Mouse (Mus musculus) left cerebral cortex, adult 8-10 months (tissue): Measurements from ENCODE around the gene 9530077C05Rik. TPM values are rescaled to one million over a fixed set of nuclear protein-coding genes. Genes with fewer than 3 reads are reported as not detected.
"Not testable (repeated sequence)": the region's sequence is repeated elsewhere in the genome, so short reads cannot be mapped to it uniquely, and the experiment has no call there.

Source experiments
- DNase-seq, 2 experiments: peaks; one replicate each; pipeline ENCODE4 v3.0.0; 2022; ENCODE audit warnings: low spot score in 2 of 2
- total RNA-seq, 4 experiments: library from RNA; stranded (reverse); gene quantifications; 2 replicates each; pipeline ENCODE4 v1.2.4; 2022

9530077C05Rik gene
- total RNA-seq: 1 to 10 TPM; 5.5 to 7.3 (median 6.5) TPM

DNA sequence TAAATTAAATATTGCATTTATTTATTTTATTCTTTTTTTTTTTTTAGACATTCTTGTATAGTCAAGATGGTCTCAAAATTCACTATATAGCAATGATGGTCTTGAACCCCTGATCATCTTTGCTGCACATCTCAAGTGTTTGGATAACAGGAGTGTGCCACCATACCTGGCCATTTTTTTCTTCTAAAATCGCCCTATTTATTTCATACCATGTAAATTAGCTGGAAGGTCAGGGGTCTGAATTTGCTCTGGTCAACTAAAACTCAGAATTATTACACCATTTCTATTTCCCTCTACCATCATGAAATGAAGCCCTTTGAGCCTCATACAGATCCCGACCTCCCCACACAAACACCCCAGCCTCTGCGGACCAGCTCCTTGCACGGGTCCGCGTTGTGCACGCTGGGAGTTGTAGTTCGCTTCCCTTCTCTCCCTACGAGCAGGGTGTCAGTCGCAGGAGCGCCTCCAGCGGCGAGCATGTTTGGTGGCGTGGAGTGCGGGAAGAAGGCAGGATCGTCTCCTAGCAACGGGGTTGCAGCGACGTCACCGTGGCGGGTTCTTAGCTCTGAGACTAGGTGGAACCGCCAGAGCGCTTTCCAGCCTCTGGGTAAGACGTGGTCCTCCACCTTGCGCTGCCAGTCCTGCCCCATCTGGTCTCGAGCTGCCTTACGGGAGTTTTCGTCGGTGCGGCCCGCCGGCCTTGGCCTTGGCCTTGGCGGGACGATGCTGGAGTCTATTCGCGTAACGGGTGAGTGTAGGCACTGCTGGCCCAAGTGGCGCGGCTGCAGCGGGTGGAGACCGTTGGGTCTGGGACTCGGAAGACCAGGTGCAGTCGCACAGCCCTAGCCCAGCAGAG is at the start of gene 9530077C05Rik:
TSS of gene 9530077C05Rik (plus strand) at position 512 of the 856 bp plus-strand sequence.
- peak; percentile 97 for DNase-seq

GRCm38 (mm10) chr9:22366221-22366620 is 45.1 kb upstream of the 9530077C05Rik start:
- no peak for DNase-seq

DNA sequence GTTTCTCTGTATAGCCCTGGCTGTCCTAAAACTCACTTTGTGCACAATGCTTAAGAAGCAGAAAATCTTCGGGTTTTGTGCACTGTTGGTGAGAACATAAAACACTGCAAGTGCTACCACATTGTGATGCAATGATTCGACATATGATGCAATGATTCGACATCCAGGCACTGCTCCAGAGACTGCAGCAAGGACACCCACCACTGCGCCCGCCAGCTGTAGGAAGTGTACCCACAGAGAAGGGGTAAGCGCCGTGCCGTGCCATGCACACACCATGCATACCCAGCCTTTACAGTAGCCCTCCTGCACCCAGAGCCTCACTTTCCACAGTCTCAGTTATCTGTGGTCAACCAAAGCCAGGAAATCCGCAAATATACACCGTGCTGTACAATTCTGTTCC is 44.7 kb upstream of the 9530077C05Rik start:
- DNase-seq: no peak

DNA sequence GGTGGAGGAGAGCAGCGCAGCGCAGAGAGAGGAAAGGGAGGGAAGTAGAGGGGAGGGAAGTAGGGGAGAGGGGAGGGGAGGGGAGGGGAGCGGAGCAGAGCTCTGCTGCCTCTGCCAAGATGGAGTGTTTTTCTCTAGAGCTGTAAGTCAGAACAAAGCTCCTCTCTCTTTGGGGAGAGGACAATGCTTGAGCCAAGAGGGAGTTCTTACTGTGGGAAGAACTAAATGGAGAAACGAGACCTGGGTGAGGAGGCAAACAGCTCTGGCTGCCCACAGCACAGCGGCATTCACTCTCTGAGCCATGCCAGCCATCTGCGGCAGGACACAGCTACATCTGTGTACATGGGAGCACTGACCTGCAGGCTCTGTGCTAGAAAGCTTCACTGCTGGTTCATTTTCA is 43.3 kb upstream of the 9530077C05Rik start:
- no peak for DNase-seq

DNA sequence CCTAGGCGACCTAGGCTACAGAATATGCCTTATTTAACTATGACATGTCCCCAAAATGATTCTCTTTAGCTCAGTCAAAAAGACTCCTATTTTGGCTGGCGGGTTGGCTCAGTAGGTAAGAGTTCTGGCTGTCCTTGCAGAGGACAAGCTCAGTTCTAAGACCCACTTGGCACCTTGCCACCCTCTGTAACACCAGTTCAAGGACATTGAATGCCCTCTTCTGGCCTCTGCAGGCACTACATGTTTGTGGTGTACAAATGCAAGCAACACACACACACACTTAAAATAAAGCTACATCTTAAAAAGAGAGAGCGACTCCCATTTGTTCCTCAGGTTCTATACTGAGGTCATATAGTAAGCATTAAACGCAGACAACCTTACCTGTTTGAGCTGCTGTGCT is 38.6 kb upstream of the 9530077C05Rik start:
- DNase-seq: no peak

DNA sequence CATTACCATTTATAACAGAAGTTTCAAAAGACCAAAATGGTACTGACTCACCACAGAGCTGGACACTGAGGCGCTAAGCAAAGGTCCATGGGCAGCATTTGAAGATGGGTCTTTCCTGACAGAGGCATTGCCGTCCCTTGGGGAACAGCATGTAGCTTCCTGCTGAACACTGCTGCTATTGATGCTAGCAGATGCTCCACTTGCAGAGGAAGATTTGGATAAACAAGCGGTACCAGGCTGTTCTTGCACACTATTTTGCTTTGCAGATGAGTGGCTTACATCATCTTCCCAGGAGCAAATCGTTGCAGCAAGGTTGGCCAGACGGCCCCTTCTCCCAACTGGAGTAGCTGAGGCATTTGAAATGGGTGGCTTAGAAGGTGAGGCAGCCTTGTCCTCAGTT is 35.2 kb upstream of the 9530077C05Rik start:
- peak in 1 of 2 experiments; percentile 39 for DNase-seq

DNA sequence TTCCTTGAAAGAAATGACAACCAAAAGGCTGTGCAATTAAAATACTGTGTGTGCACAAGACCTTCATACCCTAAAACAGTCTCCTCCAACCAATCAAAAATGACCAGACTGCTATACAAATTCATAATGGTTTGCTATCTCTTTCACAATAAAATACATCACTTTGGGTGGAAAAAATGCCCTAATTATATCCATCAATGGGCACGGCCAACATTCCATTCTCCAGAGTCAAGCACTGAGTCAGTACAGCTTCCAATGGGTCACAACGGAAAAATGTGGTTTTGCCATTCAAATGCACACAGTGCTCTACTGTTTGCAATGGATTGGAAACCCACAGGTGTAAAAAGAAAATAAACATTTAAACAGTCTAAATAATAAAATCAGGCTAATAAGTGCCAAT is 25.4 kb upstream of the 9530077C05Rik start:
- no peak for DNase-seq

GRCm38 (mm10) chr9:22387901-22388300 is 23.4 kb upstream of the 9530077C05Rik start:
- DNase-seq: no peak

DNA sequence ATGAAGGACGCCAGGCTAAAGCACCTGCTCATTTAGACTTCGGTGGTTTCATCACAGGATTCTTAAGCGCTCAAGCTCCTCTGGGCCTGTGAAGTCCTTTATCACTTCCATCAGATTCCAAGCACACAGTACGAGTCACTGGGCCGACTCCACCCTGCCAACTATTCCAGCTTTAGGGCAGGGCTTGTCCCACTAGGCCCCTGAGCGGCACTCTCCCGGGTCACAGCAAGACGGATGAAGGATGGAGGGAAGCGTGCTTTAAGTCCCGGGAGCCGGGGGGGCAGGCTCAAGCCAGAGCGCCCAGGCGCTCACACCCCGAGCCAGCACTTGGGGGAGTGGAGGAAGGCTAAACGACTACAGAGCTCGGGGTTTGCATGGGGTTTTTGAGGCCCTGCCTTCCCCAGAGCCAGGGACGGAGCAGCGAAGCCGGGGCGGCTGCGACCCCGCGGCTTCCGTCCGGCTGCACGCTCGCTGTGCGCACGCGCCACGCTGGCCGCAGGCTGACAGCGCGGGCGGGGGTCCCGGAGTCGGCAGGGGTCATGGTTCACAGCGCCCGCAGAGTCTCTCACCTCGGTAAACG is 22.8 kb upstream of the 9530077C05Rik start:
- no peak for DNase-seq

GRCm38 (mm10) chr9:22389021-22389476 is 22.3 kb upstream of the 9530077C05Rik start, which contains the start of gene Anln:
TSS of gene Anln (minus strand) at chr9:22389188.
- peak; percentile 68 for DNase-seq

- DNase-seq: no peak
These were observed 21.5 kb upstream of the 9530077C05Rik start for GRCm38 (mm10) chr9:22389736-22390245.

DNA sequence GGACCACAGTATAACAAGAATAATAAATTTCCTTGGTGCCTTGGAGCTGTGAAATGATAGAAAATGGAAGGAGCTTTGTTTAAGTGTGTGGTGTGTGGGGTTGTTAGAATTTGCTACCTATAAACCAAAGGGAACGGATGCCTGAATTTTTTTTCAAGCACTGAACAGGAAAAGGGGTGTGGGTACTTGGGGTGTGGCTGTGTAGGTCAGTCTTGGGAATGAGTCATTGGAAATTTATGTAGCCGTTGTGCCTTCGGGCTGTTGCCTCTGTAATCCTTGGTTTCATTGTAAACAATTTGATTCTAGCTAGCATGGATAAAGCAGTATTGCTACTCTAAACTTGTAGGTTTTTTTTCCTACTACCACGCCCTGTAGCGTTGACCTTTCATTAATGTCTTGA is 20.9 kb upstream of the 9530077C05Rik start:
- no peak for DNase-seq

GRCm38 (mm10) chr9:22394725-22395124 is 16.6 kb upstream of the 9530077C05Rik start:
- DNase-seq: no peak

- no peak for DNase-seq
These were observed 12.3 kb upstream of the 9530077C05Rik start for GRCm38 (mm10) chr9:22399021-22399420.

- no peak for DNase-seq
These were observed 9.3 kb upstream of the 9530077C05Rik start for GRCm38 (mm10) chr9:22402001-22402400.

DNA sequence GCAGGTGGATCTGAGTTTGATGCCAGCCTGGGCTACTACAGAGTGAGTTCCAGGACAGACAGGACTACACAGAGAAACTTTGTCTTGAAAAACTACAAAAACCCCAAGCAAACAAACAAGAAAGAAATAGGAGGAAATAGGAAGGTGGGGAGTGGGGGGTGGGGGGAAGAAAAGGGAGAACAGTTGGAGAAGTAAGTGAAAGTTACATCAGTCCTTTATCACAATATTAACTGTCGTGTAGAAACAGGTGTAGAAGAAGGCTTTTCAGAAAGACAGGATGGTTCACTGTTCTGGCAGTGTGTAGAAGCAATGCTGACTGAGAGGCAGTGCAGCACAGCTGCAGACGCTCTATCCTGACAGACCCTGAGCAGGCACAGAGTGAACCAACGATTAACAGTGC is 8.3 kb upstream of the 9530077C05Rik start:
- DNase-seq: no peak

- not testable (repeated sequence) for DNase-seq
These were observed 7.8 kb upstream of the 9530077C05Rik start for GRCm38 (mm10) chr9:22403501-22403900.

DNA sequence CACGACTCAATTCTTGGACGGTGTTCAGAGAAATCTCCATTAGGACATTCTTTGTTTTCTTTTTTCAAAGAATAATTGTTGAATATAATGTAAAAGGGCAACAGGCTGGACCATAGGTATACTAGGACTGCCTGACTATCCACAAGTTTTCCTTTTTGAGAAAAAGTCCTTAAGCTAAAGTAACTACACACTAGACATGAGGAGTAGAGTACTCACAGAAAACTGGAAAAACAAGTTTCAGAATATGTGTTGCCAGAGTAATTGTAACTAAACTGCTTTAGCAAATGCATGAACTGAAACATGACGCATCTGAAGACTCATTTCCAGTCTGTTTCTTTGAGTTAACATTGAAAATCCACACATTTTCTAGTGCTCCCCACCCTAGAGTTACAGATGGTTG is 5.9 kb upstream of the 9530077C05Rik start:
- DNase-seq: no peak

DNA sequence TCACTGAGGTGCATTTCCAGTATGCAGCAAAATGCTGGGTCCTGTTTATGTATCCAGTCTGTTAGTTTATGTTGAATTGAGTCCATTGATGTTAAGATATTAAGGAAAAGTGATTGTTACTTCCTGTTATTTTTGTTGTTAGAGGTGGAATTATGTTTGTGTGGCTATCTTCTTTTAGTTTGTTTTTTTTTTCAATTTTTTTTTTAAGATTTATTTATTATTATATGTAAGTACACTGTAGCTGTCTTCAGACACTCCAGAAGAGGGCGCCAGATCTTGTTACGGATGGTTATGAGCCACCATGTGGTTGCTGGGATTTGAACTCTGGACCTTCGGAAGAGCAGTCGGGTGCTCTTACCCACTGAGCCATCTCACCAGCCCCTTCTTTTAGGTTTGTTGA is 3.7 kb upstream of the 9530077C05Rik start:
- DNase-seq: not testable (repeated sequence)

GRCm38 (mm10) chr9:22408344-22408743 is 3.0 kb upstream of the 9530077C05Rik start:
- DNase-seq: not testable (repeated sequence)

GRCm38 (mm10) chr9:22409501-22409900 is 1.8 kb upstream of the 9530077C05Rik start:
- no peak for DNase-seq

DNA sequence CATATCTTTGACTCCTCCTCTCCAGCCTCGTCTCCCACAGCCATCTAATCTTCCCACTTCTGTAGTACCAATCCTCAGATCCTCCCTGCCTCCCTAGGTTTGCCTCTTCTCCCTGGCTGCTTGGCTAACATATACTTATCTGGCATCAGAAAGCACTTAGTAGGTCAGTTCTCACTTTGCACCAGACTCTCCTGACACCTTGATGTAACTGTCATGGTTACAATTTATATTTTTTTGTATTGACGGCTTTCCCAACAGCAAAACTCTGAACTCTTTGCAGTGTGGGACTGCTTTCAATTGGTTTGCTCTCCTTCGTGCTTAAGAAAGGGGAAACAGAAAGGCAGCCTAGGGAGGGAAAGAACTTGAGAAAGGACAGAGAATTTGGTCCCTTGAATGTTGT is 4.9 kb downstream of the 9530077C05Rik start:
- DNase-seq: no peak
